Mouse (Mus musculus) mesoderm, embryonic 11.5 days (tissue): ENCODE results near the gene Sohlh1.

Experiments
- DNase-seq: peaks from one replicate; pipeline ENCODE4 v3.0.0-alpha.2; 2012; ENCODE audit warnings: low read depth, low spot score

The Sohlh1 gene

DNA sequence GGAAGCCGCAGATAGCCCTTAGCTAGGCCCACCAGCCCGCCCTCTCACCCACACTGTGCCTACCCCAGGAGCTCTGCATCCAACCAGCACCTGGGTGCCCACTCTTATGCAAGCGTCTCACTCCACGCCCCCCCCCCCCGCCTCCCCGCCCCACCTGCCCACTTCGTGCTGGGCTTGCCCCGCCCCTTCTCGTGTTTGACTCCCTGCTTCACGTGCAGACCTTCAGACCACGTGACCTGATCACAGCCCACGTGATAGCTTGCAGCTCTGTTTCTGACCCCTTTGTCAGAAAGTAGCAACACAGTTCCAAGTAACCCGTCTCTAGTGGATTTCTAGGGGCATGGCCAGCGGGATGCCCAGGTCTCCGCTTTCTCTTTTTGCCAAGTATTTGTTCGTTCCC lies at the start of gene Sohlh1:
TSS of gene Sohlh1 (minus strand) at position 23 of the 400 bp plus-strand sequence.
- no peak for DNase-seq

DNA sequence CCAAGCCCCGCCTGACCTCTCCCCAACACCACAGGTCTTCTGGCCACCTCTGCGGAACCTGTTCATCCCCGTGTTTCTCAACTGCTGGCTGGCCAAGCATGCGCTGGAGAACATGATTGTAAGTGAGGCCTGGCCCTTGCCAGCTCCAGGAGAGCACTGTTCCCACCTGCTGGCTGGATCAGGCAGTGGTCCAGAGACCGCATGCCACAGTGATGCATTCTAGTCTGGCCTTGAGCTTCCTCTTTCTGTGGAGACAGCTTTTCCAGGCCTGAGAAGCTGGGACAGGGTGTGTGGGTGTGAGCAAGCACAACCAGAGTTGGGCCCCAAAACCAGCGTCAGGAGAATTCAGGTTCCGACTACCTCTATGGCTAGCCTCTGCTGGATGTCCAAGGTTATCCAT lies 45.4 kb upstream of the Sohlh1 start:
- DNase-seq = no peak

DNA sequence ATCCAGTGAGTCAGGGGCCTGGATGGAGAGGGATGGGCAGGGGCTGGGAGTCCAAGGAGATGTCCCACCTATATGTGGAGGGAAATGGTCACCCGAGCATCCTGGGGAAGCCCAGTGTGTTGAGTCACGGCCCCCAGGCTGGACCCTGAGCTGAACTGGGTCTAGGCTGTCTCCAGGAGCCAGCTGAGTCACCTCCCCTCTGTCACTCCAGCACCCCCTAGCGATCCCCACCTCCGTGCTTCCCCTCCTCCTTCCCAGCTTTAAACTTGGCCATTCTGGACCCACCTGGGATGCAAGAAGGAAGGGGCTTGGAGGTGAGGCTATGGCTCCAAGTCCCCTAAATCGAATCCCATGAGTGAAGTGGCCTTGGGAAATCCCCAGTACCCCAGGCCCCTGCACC lies 41.1 kb upstream of the Sohlh1 start:
- DNase-seq = no peak

DNA sequence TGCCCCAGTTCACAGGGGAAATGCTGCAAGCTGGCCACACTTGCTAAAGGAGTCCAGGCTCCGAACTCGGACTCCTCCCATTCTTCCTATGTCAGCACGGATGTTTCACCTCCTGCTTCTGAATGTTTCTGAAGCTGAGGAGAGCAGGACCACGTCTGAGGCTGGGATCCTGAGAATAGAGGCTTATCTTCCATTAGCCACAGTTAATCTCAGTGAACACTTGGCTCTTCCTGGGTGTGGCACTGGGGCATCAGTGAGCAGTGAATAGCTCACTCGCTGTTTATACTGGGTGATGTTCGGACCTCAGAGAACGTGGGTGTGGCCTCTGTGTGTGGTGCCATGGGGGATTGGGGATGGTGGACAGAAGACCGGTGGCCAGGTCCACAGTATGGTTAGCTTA lies 40.2 kb upstream of the Sohlh1 start:
- no peak for DNase-seq

DNA sequence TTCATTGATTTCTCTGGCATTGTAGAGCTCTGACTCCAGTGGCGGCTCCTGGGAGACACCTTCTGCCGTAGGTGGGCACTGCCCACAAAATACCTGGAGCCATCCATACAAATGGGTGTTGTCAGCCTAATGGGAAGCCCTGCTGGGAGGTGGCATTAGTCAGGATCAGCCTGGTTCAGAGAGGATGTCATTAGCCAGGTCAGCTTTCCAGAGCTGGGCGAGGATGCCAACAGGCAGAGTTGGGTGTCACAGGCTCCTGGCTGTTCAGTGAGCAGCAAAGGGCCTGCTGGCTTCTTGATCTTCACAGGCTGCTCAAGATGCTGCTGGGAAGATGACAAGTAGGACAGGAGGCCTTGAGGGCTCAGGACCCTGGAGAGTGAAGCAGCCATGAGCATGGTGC lies 37.7 kb upstream of the Sohlh1 start:
- DNase-seq = no peak

DNA sequence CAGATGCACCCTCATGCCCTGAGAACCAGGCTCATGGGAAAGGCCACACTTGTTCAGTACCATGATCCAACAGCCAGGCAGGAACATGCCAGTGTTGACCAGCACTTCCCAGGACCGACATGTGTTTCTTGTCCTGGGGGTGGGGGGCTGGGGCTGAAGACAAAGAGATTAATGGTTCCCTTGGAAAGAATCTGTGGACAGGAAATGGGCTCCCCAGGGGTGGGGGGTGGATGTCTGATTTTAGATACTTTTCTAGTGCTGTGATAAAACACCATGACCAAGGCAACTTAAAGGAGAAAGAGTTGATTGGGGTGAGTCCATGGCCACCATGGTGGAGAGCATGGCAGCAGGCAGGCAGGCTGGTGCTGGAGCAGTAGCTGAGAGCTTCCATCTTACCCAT lies 35.2 kb upstream of the Sohlh1 start:
- DNase-seq = no peak

DNA sequence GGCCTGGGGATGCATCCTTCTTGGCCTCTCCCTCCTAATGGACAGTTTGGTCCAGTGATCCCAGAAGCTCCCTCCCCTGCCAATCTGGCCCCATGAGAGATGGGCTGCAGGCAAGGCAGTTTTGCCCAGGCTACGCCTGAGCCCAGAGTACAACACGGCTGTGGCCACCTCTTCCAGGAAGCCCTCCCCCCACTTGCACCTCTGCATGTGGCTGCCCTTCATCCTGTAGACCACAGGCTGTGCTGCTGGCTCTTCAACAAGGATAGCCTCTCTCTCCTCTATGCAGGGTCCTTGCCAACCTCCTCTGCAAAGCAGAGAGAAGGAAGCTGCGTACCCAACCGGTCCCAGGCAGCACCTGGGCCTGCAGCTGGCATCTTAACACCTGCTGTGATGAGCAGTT lies 32.0 kb upstream of the Sohlh1 start:
- no peak for DNase-seq

DNA sequence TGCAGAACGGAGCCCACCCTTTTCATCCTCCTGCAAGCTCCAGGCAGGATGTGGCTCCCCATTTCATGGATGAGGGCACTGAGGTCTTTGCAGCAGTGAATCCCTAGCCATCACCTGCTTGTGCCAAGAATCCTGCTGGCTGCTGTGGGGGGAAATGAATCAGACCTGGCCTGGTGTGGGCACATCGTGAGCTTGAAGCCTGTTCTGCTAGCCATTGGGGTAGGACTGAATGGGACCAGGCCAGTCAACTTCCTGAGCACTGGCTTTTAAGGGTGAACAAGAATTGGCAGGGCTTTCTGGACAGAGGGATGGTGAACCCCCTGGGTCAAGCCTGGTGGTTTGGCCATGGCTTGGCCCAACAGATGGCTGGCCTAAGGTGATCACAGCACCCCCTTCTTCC lies 31.5 kb upstream of the Sohlh1 start:
- DNase-seq = no peak

DNA sequence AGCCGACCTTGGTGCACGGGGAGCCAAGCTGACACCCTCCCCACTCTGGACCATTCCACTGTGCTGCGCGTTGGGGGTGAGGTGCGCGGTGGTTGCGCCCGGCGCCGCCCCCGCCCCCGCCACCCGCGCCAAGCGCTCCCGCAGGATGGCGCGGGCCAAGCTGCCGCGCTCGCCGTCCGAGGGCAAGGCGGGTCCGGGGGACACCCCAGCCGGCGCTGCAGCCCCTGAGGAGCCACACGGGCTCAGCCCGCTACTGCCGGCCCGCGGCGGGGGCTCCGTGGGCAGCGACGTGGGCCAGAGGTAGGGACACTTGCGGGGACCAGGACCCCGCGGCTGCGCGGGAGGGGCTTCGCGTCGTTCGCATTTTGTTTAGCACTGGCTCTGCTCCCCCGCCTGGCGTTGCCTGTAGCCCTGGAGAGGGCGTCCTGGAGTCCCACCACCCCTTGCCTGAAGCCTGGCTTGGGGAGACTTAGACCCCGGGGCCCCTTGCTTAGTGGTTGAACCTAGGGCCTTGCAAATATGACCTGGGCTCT lies 30.8 kb upstream of the Sohlh1 start:
- no peak for DNase-seq

DNA sequence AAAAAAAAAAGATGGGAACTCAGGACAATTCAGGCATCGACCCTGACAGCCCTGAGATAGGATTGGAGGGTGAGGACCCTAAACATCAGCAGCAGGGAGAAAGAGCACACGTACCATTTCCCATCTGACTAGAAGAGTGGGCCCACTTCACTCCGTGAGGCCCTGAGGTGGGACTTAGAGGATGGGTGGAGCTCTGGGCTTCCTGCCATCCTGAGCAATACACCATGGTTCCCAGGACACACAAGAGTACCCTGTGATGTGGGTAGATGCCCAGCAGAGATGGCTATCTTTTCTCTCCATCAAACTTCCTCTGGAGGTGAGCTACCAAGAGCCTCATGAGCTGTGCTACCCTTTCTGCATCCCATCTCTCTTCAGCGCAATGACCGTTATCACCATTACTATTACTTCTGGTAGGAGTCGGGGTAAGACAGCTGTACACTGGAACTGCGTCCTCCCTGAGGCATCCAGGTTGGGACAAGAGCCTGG lies 30.2 kb upstream of the Sohlh1 start:
- DNase-seq = no peak

DNA sequence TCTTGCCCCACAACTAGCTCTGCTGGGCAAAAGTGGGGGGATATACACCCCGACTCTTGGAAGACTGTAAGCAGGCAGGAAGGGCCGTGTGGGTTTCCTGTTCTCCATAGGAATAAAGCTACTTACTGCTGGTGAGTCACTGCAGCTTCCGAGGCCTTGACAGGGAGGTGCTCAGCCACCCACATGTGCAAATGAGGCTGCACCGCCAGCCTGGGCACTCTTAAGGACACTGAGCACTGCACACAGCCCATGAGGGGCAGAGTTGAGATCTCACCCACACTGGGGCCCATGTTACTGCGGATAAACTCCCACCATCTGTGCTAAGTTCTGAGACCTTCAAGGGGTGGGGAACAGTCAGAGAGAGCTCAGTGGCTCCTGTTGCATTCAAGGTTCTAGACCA lies 19.6 kb upstream of the Sohlh1 start:
- no peak for DNase-seq

DNA sequence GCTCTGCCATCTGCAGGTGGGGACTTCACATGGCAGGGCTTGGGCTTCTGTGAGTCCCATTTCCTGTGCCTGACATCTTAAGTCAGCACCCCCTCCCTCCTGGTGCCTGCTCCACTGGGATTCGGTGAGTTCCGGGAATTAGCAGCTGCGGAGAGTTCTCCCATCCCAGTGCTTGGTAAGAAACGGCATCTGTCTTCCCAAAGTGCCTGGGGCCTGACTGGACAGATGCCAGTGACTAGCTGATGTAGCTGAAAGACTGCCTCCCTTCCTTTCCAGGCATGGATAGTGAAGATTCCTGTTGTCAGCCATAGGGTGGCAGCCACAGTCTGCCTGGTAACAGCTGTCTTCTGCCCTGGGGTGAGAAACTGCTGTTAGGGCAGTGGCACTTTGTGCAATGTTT lies 18.4 kb upstream of the Sohlh1 start:
- no peak for DNase-seq

DNA sequence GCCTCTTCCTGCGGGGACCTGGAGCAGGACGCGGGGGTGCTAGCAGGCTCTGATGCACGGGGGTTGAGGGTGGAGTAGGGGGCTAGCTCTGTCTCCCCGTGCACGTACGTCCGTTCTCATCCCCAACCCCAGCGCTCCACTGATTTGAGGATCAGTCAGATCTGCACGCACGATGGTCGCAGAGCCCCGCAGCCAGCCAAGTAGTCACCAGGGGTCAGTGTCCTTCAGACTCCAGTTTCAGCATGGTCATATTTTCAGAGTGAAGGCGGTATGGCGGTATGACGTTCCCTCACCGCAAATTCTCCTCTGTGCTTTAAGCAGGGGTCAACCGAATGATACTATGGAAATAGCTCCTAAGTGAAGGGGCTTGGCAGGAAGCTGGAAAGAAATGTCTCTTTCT lies 17.2 kb upstream of the Sohlh1 start:
- no peak for DNase-seq

DNA sequence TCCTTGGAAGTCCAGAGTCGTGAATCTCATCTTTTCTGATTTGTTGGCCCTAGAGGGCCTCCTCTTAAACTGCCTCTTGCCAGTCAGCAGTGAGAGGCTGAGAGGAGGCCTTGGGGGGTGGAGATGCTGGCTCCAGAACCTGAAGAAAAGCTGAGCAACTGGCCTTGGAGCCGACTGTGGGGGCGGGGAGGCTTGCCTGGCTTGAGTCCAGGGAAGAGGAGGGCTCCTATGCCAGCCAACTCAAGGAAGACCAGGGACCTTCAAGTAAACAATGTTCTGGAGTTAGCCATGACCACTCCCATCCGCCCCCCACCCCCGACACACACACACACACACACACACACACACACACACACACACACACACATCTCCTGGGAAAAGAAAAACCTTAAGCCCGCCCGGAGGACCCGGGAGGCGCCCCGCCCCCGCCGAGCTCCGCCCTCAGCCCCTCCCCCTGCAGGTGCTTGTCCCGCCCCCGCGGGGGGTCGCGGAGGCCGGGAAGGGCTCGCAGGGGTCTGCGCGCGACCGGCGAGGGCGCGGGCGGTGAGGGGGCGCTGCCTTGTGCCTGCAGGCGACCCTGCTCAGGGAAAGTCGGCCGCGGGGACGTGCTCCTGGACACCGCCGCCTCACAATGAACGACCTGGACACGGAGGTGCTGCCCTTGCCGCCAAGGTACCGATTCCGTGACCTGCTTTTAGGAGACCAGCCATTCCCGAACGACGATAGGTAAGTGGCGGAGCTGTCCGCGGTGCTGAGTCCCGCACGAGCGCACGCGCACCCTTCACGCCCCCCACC lies 16.5 kb upstream of the Sohlh1 start, which contains the start of gene Kcnt1:
TSS of gene Kcnt1 (plus strand) at position 398 of the 795 bp plus-strand sequence.
- DNase-seq = peak; percentile 60

DNA sequence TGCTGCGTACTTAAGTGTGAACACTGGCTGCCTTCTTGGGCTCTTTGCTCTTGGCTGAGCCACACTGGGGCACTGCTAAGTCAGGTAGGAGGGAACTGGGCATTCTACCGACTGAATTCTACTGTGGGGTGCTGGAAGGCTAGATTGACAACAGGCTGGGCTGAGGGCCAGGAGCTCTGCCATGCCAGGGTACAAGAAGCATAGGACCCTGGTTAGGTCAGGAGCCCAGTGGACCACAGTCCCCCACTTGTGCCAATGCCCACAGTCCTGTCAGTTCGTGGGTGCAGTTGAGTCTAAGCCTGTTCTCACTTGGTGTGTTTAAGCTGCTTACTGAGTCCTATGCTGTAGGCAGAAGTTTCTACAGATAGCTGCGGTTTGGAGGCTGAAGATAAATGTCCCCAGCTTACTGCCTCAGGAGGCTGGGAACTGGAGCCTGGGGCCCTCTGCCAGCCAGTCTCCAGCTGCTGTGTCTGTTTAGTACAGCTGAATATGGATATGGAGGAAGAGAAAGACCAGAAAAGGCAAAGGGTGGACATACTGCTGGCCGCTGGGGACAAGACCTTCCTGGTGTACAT lies 15.7 kb upstream of the Sohlh1 start:
- DNase-seq = no peak

DNA sequence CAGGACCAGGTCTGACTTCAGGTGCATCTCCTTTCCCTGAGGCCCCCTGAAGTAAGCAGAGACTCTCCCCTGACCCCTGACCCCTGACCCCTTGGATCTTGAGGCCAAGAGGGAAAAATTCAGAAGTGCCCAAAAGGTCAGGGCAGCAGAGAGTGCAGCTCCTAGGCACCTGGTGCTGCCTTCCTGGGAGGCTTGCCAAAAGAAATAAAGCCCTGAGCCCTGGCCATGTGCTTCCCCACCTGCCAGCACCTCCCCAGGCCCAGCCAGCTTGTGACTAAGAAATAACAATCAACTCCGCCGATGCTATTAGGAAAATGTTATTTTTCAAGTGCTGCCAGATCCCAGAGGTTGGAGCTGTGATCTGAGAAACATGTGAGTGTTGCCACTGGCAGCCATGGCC lies 15.0 kb upstream of the Sohlh1 start:
- DNase-seq = no peak

DNA sequence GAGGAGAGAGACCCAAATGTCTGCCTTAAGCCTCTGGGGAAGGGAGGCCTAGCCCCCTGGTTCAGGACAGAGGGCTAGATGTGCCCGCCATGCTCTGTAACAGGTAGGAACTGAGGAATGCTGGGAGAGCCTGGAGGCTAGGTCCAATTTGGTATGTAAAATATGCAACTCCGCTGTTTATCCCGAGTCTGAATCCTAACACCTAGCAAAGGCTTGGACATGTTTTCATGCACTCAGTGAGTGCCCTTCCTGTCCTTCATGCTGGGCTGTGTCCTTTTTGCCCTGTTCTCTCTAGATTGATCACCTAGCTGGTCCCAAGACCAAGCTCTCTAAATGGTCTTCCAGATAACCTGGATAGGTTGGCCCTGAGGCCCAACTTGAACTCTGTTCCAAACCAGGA lies 12.8 kb upstream of the Sohlh1 start:
- no peak for DNase-seq

DNA sequence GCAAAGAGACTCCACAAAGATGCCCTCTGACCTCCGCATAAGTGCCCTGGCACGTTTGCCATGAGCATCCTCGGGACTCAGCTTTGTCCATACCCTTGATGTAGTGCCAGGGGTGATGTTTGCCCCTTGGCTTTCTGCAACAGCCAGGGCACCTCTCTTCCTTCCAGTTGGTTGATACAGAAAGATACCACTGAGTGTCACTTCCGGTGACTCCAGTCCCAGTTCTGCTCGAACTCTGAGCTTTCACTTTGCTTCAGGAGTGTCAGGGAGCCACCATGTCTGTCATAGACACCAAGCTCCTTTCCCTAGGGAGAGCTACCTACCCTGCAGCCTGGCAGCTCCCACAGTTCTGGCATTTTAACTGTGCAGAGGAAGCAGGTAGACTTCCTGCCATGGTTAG lies 7.0 kb upstream of the Sohlh1 start:
- DNase-seq = no peak

DNA sequence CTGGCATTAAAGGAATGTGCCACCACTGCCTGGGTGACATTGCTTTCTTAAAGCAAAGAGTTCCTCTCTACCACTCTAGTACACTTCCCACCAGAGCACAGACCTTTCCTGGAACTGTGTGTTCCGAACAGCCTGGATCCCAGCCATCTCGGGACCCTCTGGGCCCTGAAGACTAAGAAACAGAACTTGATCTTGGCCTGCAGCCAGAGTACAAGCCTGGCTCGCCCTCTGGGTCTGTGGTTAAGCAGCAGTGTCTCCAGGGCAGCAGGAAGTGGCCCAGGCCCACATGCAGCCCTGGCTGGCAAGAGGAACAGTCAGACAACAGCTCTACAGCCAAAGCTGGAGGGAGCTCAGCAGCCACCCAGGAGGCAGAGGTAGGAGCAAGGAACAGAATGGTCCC lies 5.6 kb upstream of the Sohlh1 start:
- DNase-seq = no peak

DNA sequence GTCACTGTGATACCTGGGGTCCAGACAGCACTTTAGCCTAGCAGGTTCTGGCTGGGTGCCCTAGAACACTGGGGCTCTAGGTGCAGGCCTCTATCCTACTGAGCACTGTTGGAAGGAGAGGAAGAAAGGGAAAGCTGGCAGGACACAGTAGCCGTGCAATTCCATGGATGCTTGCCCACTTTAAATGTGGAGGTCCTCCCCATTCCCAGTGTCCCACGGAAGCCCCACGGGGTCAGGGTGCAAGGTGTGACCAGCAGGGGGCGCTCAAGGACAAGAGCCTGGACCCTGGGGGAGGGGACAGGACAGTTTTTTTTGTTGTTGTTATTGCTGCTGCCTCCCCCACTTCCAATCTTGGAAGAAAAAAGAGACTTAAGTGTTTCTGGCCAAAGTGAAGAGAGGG lies 3.3 kb upstream of the Sohlh1 start:
- DNase-seq = peak; percentile 40

DNA sequence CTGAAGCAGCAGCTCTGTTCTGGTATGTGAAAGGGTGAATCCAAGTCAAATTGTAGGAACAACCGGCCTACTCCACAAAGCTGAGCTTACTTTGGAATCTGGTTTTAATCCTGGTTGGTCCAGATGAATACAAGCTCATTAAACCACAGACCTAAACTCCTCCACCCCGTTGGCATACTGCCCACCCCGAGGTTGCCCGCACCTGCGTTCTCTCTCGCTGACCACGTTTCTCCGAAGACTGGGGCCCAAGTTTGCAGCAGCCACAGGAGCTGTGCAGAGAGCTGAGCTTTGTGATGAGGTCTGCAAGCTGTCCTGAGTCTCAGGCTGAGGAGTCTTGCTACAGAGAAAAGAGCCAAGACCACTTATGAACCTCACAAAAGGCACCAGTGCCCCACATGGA lies 532 bp downstream of the Sohlh1 start:
- no peak for DNase-seq

DNA sequence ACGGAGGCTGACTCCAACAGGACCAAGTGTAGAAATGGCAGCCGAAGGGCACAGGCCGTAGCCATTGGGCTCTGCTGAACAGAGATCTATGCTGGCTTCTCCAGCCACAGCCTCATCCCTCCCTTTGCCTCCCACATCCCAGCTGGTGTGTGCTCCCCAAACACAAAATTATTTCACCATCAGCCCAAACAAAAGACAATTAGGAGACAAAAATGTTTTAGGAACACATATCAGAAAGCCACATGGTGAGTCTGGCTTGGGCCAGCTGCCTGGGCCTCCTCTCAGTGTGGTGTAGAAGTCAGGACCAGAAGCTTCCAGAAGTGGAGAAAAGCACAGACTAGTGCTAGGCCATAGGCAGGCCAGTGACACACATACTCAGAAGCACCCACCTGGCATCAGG lies 3.0 kb downstream of the Sohlh1 start:
- DNase-seq = no peak

DNA sequence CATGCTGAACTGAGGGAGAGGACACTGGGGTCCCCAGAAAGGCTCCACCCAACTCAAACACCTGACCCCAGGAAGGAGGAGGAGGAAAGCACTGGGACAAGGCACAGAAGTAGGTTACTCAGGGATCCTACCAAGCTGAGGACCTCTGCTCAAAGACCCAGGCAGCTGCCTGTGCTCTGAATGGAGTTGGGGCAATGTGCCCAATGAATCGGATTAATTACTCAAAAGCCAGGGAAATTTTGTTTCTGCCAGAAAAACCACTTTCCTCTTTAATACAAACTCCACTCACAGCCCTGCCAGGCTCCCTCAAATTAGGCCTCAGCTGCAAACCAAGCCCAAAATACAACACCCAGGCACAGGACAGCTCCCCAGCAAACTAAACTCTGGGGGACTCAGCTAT lies 4.3 kb downstream of the Sohlh1 start:
- no peak for DNase-seq
